Mouse (Mus musculus): ENCODE results near the gene Sipa1l1.

GRCm38 (mm10) chr12:82338550-82338949, 169.4 kb downstream of the Sipa1l1 start:
- TF ChIP-seq CTCF (IDR thresholded peaks at IDR 0.05; ENCODE audit: low read depth, low read length) (no peak), POLR2A (IDR thresholded peaks at IDR 0.05; ENCODE audit: borderline replicate concordance, low read depth, low read length) (no peak)

Measured in bone marrow macrophage, adult 2 months (primary cell).